Mouse (Mus musculus): ENCODE measurements around the gene Palld.

Gene Palld

DNA sequence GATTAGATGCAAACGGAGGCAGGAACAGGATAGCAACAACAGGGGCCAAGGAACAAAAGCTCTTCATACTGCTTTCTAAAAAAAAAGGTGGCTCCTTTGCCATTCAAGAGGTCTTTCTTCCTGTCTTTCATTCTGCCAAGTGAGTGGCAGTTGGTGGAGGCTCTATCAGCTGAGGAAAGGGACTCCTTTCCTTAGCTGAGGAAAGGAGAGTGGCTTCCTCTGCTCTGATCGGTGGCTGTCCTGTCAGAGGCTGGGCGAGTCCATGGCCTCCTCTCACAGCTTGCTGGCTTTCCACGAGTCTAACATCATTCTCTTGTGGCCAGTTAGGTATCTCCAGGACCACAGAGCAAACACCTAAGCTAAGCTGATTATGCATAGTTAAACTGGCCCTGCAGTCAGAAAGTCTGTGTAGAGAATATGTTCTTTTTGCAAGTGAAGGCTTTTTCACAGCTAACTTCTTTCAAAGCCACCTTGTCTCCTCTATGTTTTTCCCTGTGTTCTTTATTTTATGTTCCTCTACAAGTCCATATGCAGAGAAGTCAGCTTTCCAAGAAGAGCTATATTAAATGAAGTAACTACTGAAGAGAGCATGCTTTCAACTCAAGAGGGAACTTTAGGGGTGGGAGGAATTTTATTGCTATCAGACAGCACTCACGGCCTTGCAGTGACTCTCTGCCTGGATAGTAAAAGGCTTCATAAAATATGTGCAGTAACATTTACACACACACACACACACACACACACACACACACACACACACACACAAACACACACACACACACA is 171.0 kb downstream of the Palld start:
- no peak for DNase-seq (ENCODE audit: extremely low read depth, insufficient read length, low spot score)

DNA sequence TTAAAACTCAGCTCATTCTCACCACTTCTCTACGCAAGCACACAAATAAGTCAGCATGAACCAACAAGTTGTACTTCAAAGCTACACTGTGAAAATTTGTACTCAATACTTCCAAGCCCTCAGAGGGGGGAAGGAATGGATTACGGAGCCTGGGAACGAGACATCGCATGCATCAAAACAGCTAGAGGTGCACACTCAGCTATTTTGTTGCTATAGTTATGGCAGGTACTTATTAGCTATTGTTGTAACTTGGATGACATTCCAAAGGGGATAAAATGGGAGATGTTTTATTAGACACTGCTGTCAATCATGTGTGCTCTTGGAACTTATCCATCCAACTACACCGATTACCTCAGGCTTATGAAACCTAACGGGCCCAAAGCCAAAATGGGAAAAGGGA is 171.8 kb downstream of the Palld start:
- no peak for DNase-seq (ENCODE audit: extremely low read depth, insufficient read length, low spot score)

DNA sequence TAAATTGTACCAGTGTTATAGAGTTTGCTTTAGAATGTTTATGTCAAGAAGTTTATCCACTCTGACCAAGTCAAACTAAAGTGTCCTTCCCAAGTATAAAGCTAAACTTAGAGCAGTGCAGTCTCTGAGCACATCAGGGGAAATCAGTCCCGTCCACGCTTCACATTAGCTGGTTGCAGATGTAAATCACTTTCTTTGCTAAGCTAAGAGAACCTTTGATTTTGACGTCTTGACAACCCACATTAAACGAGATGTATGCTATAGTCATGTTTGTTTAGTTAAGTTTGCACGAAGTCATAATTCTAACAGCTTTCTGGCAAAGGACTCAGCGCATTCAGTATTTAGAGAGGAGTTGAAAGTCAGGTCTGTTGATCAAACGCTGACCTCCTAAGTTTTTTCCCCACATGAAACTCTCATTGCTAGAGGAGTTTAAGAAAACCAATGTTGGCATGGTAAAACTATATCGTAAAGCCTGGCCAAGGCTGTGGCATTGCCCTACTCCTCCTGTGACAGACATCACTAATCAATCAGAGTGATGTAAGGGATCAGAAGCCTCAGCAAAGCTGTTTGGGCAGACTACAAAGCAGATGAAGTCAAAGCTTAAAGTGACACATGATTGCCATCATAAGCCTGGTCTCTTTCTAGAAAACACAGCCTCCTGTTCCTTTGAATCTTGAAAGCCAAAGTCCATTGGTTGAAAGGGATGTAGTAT is 177.0 kb downstream of the Palld start:
- DNase-seq (ENCODE audit: extremely low read depth, insufficient read length, low spot score), result no peak

DNA sequence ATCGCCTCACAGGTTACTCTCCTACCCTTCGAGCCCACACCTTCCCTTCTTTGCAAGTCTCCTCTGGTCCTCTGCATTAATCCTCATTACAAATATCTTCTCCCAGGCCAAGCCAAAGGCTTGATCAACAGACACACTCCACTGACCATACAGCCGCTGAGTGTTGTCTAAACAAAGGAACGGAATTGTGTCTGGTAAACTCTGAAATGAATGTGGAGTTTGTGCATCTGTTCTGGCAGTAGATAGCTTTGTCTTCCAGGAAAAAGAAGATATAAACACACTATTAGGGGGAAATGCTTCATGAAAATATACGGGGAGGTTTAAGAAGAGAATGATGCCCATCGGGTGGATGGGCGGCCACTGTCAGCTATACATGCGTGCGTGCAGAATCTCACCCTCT is 180.3 kb downstream of the Palld start:
- no peak for DNase-seq (ENCODE audit: extremely low read depth, insufficient read length, low spot score)

DNA sequence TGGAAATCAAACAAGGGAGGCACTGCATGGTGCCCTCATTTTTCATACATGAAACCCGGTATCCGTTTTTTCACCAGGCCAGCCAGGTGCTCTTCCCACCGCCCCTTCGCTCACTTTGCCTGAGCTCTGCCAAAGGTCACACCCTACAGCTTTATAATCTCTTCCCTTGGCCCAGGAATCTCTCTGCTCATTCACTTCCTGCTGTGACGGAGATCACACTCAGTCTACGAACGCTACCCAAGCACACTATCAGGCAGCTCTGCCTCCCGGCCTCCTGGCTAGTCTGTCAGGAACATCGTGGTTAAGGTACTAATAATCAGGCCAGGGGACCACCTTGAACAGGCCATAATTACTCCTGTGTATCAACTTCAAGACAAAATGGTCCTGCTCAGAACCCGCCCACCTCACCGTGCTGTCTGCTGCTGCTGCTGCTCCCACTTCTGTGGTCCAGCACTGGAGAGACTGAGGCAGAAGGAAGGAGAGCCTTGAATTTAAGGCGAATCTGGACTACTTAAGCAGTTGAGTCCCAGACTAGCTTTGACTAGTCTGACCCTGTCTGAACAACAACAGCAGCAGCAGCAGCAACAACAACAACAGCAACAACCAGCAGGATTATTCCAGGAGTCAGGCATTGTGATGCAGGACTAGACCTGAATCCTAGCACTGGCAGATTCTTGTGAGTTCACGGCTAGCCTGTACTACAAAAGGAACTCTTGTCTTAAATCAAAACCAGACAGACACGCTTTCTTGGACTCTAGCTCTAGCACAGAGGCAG is 187.0 kb downstream of the Palld start:
- DNase-seq (ENCODE audit: extremely low read depth, insufficient read length, low spot score), result no peak

DNA sequence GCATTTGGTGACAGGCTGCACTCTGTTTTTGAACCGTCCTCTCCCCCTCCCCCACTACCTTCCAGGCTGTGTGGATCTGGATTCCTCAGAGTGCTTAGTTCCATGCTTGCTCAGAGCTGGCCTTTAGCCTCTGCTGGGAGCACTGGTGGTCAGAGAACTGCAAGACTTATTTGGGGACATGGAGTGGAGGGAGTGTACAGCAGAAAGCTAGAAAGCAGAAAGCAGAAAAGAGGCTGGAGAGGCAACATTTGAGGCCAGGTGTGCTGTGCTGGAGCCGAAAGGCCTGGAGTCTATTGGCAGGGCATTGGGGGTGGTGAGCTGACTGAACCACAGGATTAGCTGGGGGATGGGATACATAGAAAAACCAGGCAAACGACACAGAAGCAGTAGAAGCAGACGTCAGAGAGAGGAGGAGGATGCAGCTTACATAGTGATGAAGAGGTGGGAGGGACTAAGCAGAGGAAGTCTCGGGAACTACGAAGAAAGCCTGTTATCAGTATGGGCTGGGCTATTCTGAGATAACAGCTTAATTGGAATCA is 188.1 kb downstream of the Palld start:
- no peak for DNase-seq (ENCODE audit: extremely low read depth, insufficient read length, low spot score)

DNA sequence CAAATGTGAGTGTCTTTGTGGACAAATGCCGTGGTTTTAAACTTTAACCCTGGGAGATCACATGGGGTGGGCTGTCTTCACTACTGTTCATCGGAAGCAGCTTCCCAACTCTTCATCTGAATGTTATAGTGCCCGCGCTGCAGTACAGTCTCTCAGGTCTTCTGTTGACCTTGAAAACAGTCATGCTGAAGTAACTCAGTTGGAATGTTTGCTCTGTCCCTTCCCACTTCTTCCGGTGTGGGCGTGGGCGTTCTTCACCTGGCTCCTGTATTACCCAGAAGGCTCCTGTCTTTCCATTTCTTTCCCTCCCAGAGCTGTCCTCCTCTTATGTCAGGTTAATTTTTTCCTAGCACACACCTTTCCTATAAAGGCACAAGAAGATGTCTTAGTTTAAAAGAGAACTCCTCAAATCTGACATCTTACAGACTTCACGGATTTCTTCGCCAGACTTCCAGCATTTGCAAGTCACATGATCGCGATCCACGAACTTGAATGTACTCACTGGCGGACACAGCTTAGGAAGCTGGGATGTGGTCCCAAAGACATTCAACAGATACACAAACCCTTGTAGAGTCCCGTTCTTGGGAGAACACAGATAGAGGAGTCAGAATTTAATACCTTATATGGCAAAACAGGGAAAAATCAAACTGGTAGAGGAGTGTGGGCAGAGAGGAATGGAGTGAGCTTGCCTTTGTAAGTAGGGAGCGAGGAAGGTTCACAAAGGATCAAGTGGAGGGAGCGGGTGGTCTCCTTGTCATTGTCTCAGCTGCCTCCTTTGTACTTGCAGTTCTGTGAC is 189.1 kb downstream of the Palld start:
- DNase-seq (ENCODE audit: extremely low read depth, insufficient read length, low spot score), result no peak

DNA sequence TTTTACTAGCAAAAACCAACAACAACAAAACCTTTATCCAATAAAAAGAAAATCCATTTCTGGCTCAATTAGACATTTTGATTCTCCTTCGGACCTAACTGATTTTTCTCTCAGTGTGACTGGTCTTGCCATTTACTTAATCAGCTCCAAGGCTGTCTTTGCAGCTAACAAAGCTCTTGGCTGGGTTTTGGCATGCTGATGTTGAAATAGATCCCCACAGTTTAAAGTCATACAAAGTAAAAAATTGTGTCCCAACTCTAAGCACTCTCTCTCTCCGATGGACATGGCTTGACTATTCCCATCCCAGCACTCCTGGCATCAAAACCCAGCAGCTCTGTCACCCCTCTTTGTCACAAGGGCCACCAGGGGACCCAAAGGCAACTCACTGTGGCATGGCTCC is 190.1 kb downstream of the Palld start:
- no peak for DNase-seq (ENCODE audit: extremely low read depth, insufficient read length, low spot score)

DNA sequence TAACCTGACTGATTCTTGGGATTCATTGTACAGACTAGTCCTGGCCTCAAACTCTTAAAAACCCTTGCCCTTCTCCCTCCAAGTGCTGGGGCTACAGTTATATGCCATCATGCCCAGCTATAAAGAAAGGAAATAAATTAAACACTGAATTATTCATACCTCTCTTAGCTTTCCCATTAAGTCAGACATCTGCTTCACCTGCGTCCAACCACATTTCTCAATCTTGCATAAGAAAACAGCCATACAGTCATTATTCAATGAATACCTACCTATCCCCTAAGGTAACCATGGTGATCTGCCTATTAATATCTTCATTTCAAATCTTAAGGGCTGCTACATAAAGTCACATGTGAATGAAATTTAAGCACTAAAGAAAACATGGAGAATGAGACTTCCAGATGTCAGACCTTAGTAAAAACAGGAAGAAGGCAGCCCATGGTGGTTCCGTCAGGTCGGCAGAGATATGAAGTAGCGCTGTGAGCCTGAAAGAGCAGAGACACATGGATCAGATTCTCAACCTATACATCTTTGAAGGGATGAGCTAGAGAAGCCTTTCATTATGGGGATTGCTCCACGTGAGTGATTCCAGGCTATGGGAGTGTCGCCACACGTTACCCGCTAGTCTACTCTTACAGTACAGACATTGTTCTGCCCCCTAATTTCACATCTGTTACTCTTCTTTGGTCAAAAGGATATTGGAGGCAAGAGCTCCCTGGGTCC is 193.7 kb downstream of the Palld start:
- DNase-seq (ENCODE audit: extremely low read depth, insufficient read length, low spot score), result no peak

DNA sequence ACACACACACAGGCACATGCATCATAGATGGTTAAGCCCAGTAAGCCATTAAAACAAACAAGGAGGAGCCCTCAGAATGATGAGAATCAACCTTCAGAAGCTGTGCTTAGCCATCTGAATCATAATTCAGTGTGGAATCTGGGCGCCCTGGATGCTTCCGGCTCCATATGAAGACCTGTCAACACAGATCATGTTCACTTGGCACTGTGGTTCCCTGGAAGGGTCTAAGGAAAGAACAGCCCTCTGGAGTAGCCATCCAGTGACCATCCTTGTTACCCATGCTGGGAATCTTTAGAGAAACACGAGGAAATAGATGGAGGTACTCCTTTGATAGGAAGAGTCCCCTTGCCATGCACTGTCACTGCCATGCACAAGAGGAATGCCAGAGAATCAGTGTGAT is 197.0 kb downstream of the Palld start:
- DNase-seq (ENCODE audit: extremely low read depth, insufficient read length, low spot score), result no peak

DNA sequence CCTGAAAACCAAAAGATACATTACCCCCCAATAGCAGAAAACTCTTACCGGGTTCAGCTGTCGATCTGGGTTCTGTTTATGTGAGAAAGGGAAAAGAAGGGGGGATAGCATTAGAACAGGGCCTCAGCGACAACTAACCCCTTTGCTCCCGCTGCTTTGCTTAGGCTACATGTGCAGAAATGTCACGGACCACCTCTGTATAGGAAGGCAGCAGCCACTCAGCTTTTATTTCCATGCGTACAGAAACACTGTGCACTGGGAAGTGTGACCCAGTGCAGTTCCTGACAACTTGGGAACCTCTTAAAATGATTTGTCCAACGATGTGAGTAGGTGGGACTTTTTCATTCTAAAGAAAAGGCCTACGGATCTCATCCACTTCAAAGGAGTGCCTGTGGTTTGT is 200.4 kb downstream of the Palld start:
- no peak for DNase-seq (ENCODE audit: extremely low read depth, insufficient read length, low spot score)

DNA sequence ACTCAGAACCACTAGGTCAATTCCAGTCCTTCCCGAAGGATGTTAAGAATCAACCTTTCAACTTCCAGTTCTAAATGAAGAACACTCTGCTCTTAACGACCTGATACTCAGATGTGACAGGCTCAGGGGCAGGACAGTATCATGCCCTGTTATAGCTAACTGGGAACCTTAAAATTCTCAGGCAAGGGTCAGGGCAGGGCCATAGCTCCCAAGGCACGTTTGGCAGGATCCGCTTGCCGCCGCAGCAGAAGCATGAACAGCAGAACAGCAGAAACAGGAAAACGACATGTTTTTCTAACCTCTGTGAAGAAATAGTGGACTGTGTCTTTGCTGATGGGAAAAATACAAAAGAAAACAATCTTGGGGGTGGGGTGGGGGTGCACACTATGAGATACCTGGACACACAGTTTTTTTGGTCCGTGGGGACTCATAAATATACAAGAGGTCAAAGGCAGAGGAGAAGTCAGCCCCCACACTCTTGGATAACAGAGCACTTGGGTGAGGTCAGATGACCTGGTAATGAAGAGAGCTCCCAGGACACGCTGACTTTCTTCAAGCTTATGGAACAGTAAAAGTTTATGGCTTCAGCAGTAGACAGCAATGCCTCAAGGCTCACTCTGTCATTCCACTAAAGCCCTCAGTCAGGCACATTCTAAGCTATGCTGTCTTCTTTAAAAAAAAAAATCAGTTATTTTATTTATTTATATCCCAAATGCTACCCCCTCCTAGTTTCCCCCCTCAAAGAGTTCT is 201.4 kb downstream of the Palld start:
- no peak for DNase-seq (ENCODE audit: extremely low read depth, insufficient read length, low spot score)

DNA sequence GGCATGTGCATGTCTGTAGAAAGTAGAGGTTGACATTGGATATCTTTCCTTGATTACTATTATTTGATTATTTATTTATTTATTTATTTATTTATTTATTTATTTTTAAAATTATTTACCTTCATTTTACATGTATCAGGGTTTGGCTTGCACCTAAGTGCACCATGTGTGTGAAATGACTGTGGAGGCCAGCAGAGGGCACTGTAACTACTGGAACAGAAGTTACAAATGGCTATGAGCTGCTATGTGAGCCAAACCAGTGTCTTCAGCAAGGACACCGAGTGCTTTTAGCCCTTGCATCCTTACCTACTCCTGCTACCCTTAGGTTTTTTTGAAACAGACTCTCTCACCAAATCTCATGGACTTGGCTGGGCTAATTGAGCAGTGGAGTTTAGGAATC is 202.2 kb downstream of the Palld start:
- DNase-seq (ENCODE audit: extremely low read depth, insufficient read length, low spot score), result no peak

DNA sequence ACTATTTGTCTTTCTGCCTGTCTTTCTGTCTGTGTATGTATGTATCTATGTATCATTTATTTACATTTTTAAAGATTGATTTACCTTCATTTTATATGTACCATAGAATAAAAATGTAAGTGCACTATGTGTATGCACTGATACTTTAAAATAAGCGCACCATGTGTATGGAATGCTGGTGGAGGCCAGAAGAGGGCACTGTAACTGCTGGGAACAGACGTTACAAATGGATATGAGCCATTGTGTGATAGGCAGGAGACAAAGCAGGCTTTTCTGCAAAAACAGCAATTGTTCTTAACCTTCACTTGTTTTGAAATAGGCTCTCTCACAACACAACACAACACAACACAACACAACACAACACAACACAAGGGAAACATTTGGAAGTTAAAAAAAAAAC is 203.5 kb downstream of the Palld start:
- no peak for DNase-seq (ENCODE audit: extremely low read depth, insufficient read length, low spot score)

DNA sequence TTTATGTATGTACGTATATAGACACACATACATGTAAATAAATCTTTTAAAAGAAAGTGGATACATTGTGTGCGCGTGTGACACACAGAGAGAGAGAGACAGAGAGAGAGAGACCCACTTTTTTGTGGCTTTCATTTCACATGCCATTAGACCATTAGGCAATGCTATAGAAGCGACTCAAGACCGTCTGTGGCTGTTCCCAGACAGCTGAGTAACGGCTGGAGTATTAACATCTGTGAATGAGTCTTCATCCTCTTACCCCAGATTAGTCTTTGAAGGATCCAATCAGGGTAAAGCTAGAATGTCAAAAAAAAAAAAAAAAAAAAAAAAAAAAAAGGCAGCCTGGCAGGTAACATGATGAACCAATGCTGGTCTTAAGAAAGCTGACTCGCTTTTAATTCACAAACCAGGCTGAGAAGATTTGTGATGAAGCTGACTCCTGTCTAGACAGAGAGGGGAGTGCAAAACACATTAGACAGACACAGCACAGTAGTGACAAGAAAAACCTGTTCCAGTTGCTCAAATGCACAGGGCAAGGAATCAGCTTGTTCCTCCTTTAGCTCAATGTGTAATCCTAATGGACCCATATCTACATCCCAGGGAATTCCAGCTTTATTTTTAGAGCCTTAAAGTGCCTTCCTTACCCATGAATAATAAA is 204.6 kb downstream of the Palld start:
- no peak for DNase-seq (ENCODE audit: extremely low read depth, insufficient read length, low spot score)

DNA sequence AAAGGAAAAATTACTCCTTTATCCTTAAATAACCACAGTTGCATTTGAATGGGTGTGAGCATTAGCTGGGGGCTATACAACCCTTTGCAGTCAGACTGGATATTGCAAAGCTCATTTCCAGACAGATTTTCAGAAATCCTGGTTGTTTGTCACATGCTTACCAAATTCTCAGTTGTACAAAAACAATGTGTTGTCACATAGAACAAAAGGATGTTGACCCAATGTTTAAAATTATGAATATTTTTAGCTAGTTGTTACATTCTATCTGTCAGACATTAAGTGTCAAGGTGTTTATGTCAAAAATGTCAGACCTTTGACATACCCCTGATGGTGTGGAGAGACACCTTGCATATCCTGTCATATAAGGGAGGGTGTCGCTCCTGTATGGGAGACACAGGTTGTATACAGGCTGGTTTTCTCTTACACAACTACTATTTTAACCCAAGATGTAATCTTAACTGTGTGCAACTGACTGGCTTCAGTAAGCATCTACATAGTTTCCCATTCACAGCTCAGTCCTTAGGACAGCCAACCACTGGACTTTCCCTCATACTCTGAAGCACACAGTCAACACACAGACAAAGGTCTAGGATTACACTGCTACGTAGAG is 205.5 kb downstream of the Palld start:
- DNase-seq (ENCODE audit: extremely low read depth, insufficient read length, low spot score), result no peak

DNA sequence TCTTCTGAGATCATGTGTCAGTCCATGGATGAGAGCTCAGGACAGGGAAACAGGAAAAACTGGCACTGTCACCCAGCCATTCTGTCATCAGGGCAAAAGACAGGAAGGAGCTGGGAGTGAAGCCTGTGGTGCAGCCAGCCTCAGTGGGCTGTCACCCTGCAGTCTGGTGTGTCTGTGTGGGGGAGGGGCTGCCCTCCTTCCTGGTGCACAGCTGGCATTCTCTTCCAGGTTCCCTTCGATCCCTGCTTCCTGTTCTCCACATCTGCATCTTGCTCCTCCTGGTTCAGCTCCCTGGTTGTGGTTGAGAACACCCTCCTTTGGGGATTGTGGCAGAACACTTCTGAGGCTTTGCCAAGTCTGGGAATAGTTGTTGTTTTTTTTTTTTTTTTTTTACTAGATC is 207.1 kb downstream of the Palld start:
- peak; percentile 70 for DNase-seq (ENCODE audit: extremely low read depth, insufficient read length, low spot score)

DNA sequence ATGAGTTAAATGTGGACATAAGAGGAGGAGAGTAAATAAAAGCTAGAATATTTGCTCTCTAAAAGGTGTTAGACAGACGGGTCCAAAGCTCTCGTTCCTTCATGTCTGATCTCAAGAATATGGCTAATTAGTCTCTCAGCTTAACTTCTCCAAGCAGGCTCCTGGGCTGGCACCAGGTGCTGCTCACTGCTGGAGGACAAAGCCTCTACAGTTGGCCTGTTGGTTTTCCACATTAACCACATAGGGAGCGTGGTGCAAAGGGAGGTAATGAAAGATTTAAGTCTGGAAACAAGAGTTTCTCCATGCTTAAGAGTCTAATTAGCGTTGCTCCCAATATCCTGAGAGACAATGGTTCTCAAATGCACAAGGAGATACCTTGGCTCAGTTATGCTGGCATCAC is 209.6 kb downstream of the Palld start:
- no peak for DNase-seq (ENCODE audit: extremely low read depth, insufficient read length, low spot score)

Data from 3134 (cell line).